Mouse (Mus musculus): ENCODE results near the gene Srsf7.

DNA sequence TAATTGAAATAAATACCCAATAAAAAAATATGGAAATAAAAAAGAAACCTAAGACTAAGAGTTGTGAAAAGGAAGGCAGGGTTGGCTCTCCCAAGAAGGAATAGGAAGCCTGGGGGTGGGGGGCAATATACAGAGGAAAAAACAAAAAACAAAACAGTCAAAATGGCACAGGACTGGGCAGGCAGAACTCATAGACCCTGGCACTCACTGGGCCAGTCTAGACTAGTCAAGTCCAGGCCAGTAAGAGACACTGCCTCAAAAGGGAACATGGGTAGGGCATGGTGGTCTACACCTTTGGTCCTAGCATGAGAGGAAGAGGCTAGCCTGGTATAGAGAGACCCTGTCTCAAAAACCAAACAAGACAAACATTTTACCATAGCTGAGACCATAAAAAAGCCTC, 26.6 kb downstream of the Srsf7 start:
- no peak for TF ChIP-seq CTCF (IDR thresholded peaks at IDR 0.05; ENCODE audit: extremely low read depth, insufficient read length, insufficient replicate concordance, low read depth, low read length)
- no peak for TF ChIP-seq POLR2A (IDR thresholded peaks at IDR 0.05; ENCODE audit: low read depth, low read length)
